Mouse (Mus musculus): ENCODE measurements at regions not wholly inside any gene's neighbourhood (a gene's known extent, or its start where the extent isn't known, plus 50 kb on each side); places are given as distances from the start of the nearest gene placed in this dataset.
"Not testable (repeated sequence)": the region's sequence is repeated elsewhere in the genome, so short reads cannot be mapped to it uniquely, and the experiment has no call there.

DNA sequence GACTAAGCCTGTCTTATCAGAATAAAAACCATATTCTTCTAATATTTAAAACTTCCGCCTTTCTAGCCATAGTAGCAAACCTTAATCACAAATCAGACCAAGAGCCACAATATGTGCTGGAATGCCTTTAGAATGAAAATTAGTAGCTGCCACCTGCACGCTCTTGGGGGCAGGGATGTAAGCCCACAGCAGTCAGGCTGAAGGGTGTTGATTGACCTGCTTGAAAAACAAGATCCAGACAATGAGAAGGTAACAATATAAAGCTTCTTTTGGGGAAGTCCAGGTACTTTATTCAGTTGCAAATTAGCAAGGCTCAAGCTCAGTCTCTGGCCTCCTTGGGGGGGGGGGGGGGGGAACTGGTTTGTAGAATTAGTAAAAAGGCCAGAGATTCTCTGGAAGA is 222.3 kb upstream of the Ell2 start:
- DNase-seq: not testable (repeated sequence)

DNA sequence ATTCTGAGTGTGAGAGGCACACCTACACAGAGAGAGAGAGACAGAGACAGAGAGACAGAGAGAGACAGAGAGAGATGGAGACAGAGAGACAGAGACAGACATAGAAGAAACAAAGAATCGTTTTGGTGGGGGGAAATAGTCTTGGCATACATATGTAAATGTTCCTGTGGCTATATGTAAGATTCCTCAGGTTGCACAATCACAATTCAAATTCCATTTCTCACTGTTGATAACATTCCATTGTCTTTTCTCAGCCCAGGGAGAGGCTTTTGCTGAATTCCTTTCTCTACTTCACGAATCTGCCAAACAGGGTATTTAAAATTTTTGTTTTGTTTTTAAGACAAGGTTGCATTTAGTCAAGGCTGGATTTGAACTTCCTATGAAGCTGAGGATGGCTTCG is 205.0 kb upstream of the Ell2 start:
- DNase-seq: no peak

DNA sequence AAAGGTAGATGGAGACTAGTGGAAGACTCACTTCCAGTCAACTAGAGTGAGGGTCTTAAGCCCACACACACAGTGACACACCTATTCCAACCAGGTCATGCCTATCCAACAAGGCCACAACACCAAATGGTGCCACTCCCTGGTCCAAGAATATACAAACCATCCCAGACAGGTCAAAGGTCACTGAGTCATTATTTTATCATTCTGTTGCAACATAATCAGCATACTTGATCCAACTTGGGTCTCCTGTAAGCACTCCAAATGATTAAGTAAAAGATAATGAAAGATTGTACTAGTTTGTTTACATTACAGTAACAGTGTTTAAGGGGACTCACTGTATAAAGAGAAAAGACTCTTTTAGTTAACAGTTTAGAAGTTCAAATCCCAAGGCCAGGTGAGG is 203.2 kb upstream of the Ell2 start:
- no peak for DNase-seq

DNA sequence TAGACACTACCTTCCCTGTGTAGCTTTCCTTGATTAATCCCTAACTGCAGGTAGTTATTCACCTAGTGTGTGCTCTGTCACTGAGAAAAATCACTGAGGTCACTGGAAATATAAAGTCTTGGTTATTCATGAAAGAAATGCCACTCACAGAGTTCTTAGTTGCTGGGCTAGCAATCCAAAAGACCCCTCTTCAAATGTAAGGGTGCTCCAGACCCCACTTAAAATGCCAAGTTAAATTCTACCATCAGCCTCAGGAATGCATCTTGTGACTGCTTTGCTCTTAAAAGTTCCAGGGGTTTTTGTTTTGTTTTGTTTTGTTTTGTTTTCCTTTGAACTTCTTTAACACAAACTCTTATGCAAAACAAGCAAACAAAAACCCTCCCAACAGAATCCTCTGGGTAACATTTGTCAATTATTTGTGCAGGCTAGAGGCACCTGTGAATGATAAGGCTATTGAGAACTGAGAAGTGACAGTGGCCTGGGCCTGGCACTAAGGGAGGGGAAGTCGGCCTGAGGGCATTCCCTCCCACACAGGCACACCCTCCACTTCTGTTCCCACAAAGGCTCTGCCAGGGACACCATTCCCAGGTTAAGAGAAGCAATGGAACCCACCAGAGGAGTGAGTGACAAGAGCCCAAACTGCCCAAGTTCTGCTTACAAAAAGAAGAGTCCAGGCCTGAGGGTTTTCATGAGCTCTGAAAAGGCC is 192.1 kb upstream of the Ell2 start:
- no peak for DNase-seq

DNA sequence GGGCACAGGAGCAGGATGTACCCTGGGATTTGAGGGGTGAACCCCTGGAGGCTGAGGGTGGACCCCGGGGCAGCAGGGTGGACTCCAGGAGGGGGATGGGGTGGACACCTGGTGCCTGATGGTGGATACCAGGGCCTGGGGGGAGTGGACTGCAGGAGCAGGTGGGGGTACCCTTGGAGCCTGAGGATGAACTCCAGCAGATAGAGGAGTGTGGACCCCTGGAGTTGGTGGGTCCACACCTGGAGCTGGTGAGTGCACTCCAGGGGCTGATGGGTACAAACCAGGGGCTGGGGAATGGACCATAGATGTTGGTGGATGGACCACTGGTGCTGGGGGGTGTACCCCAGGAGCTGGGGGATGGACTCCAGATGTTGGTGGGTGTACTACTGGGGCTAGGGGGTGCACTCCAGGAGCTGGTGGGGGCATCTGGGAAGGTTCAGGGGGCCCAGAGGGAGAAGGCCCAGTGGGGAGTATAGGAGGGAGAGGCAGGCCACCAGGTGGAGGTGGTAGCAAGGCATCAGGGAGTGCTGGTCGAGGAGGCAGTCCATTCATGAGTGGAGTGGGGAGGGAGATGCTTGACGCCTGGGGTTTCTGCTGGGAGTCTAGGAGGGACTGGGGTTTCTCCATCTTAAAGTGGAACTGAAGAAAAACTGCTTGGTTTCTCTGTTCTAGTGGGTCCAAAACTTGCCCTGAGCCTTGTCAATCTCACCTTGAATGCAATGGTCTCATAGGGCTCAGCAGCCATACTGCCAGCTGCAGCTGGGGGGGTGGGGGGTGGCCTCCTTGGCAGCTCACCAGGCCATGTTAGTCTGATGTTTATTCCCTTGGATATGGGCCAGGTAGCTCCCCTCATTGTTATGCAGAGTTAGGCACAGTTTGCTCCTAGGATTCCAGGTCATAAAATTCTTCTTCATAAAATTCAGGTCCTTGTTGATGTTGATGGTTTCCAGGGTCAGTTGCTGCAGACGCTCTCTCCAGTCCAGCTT is 183.0 kb upstream of the Ell2 start:
- DNase-seq: no peak

DNA sequence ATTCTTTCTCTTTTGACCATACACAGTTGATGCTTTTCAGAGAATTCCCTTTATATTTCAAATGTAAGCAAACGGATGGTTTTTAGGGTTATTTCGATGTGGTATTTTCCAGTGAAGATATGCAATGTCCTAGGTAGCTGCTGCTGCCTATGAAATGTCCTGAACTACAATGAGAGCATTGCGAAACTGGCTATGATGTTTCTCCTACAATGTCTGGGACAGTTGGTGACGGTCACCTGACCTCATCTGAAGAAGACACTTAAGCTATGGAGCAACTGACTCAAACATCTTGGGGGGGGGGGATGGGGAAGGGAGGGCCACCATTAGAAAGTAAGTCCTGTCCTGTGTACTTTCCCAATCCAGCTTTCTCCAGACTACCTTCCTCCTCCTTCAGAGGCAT is 182.1 kb upstream of the Ell2 start:
- DNase-seq: no peak

DNA sequence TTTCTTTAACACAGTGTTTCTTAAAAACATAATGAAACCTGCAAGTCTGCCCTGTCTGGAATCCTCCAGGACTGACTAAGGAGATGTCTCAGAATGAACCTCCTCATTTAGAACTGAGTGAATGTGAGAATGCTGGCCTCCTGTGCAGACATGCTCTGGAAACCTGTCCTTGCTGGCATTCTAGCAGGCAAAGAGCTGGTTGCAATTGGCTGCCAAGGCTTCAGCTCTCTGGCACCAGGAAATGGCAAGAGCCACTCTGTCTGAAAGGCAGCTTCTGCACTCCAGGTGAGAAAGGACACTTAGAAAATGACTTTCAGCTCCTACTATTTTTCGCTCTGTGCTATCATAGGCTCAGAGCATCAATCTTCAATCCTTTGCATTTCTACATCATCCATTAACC is 175.0 kb upstream of the Ell2 start:
- DNase-seq: no peak

DNA sequence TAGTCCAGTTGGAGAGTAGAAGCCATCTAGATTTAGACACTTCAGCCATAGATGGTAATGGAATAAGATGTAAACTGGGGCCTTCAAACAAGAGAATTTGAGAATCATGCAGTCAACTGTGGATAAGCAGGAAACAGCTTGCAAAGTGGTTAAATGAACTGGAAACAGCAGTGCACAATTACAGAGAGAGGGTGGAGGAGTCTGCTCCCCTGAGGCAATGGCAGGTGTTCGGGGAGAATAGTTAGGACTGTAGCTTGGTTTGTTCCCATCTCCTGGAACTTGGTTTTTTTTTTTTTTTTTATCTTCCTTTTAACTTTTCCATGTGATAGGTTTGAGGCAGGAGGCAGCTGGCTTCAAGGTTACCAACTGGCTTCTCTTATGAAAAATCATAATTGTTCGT is 165.1 kb upstream of the Ell2 start:
- DNase-seq: no peak

DNA sequence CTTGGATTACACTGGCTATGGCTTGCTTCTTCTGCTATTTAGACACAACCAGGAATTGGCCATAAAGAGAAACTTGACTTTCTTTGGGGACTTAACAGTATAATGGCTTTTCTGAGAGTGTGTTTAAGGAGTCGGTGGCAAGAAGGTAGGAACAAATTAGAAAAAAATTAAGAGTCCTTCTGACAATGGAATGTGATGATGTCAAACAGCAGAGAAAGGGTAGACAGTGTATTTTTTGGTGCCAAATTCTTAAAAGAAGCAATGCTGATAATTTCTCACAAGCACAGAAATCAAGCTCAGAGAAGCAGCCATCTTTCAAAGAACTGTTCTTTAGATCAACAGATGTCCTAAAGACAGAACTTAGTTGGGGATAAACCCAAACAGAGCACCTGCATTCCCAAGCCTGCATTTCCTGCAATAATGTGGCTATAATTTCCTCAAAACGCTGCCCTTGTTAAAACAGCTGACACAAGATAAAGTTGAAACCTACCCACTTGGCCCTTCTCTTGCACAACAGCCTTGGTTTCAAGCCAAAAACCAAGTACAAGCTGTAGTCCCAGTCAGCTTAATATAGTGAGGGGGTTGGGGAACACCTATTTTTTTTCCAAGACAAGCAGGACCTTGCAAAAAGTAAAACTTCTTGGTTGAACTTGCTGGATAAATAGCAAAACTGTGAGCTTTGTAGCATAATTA is 164.2 kb upstream of the Ell2 start:
- DNase-seq: peak; percentile 47 to 74

DNA sequence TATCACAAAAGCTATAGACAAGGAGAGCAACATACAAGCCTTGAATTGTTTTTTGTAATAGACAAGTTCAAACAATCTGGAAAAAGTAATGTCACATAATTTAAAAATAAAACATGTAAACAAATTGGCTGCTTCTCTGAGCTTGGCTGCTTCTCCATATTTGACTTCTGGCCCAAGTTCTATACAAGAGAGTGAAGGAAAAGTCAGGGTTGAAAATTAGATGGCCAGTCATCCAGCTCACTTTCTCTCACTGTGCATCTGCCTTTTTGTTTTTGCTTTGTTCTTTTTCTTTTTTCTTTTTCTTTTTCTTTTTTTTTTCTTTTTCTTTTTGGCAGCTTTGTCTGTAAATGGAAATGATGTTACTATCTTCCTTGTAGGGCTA is 163.6 kb upstream of the Ell2 start:
- DNase-seq: no peak

DNA sequence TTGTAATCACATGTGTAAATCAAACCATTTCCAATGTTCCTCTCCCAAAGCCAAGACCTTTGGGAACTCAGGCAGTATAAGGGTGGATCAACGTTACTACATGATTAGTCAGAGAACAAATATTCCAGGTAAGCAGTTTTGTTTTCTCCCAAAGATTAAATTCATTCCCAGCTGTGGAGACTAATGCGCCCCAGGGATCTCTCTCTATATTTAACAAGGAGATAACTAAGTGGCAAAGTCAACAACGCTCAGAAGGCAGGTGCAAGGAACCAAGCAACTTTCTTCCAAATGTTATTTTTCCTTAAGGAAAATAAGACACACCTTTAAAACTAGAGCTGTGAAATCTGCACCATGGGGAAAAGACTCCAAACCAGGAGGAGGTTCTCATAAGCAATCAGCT is 163.0 kb upstream of the Ell2 start:
- no peak for DNase-seq

DNA sequence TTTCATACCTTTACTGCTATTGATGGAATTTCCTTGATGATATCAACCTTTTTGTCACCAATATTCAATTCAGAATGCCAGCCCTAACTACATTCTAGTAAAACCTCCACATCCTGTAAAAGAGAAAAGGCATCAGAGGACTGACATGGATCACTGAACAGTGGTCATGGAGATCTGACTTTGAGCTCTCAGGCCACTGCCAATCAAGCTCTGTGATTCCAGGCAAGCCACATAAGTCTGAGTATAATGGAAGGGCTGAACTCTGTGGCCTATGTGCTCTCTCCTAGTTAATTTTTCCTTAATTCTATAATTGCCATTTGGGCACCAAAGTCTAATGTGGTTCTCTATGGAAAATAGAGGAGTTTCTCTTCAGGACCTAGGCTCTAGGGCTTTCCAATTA is 161.8 kb upstream of the Ell2 start:
- DNase-seq: peak; percentile 36 to 69

DNA sequence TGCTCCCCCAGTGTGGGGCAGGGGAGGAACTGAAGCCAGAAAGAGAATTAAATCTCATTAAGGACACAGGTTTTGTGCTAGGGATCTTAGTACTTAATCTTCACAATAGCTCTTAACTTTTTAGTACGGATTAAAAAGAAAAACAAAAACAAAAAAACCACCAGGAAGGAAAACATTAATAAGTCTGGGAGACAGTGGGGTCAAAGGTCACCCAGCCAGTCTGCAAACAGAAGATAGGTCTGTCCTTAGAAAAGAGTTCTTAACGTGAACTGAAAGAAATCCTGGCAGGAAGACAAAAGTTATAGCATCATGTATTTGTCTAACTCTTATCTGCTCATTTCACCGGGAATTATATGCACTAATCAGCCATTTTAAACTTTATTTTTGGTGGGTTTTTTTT is 158.8 kb upstream of the Ell2 start:
- DNase-seq: peak; percentile 12 to 57

DNA sequence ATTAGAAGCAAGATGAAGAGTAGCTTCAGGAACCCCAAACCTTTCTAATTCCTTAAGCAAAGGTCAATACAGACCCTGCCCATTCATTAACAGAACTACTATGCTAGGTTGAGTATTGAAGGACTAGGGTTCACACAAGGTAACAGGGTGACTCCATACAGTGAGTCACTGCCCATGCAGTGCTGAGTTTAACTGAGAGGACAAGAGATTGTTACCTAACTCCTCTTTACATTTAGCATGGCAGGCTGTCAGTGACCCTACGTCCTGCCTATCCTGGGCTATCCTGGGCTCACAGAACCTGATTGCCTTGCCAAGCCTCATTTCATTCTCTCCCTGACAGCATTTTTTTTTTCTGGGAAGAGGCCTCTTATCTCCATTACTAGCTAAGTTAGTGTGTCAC is 127.6 kb upstream of the Ell2 start:
- peak; percentile 2 for DNase-seq

DNA sequence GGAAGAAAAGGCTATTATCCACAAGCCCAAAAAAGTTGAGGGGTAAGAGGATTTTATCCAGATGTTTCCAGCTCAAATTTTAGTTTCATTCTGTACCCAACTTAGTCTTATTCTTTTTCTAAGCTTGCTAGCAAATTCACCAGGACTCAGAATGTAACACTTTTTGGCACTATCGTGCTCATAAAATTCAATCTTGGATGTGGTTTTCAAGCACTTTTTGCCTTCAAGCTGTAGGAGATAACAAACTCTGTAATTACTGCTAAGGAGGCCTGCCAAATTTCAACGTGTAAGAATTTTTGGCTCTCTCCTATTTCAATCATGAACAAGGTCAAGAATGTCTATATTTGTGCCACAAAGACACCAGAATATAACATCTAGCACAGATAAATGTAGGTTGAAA is 115.7 kb upstream of the Ell2 start:
- no peak for DNase-seq

DNA sequence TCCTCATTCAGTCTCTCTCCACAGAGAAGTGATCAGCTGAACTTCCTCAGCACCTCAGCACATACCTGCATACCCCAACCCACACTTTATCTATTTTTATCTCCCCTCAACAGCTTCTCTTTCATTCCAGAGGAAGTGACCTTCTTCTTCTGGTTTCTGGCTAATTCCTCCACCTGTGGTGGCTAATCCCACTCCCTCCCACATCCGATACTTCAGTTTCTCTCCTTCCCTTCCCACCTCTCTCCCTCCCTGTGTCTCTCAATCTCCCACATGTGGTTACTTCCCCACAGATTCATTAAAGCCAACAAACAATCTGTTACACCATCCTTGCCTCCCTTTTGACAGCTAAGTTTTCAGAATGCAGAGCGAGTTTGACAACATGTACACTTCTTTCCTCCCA is 109.7 kb upstream of the Ell2 start:
- no peak for DNase-seq

DNA sequence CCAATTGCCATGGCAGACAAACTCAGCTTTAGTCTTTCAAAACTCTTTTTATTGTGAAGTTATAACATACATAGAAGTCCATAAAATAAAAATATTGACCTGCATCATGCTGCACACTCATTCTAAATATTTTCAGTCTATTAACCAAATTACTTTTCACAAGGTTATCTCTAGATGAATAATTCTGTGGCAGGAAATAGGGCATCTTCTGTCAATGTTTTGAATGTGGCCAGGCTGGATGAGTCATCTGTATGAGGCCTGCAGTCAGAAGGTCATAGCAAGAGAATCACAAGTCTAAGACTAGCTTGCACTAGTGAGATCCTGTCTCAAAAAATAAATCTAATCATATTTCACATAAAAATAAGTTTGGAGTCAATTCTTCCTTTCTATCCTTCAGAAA is 108.4 kb upstream of the Ell2 start:
- no peak for DNase-seq

DNA sequence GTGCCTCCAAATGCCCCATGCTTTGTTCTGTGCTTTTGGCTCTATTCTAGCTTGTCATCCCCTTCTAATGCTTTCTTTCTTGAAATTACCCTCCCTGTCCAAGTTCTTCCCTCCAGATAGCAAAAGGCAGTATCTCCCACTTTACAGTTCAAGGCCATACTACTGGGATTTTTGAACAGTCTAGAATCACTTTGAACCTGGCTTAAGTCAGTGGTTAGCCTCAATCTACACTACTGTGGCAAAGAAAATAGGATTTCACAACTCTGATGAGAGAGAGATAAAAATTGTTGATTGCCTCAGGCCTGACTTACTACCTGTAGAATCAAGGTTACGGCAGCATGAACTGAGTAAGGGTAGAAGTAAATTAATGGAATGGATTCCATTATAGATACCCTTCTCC is 107.9 kb upstream of the Ell2 start:
- DNase-seq: no peak

DNA sequence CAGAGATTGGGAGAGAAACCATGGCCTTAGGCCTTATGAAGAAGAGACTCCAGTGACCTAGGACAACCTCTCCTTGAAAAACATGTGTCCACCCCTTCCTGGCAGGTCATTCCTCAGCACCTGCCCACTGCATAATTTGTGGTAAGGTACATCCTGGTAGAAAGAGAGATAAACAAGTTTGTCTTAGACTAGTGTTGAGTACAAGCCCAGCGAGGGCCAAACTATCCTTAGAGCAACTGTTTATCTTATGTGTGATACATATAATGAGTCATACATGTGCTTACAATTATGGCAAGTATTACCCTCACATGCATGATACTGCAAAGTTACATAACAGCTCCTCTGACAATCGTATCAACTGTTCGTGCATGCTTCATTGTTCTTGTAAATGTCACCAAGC is 83.3 kb upstream of the Ell2 start:
- no peak for DNase-seq

DNA sequence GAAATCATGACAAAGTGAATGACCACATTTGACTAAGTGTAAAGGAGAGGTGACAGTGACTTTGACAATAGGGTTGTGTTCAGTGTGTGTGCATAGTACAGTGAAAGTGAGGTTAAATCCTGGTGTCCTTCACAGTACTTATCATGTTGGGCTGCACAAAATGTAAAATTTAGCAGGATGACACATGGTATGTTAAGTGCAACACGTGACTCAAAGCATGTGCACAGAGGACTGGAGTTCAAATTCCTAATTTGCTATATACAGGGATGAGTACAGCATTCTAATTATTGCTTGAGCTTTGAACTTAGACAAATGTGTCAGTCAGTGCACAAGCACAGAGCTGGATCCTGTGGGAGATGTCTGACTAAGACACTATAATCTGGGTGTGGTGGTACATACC is 79.2 kb upstream of the Ell2 start:
- DNase-seq: no peak

DNA sequence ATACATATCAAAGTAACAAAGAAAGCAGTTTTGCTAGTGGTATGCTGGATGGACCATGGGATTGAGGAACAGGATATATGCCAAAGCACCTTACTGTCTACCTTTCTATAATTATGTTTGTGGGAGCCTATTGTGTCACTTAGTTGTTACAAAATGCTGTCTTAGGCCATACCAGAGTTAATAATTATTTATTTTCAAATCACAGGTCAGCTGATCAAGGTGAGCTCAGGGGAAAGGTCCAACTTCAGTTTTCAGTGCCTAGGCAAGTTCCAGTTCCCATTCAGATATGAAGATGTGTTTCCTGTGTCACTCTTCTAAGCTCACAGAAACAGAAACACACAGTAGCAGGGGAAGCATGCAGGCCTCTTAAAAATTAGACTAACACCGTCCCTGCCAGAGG is 75.5 kb upstream of the Ell2 start:
- no peak for DNase-seq

DNA sequence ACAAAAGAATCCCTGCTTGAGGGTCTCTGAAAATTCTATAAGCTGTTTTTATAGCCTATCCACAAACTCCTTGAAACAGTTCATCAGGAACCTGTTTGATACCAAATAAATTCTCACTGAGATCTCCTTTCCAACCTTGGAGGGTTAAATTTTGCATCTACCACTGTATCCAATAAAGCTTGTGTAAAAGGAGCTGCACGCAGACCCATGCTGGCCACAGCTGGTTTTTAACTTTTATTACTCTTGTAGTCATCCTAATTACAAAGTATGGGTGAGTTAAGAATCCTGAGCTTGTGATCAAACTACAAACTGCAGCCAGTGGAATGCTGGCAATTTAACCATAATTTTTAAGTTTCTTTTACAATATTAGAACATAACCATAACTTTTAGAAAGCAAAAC is 59.0 kb upstream of the Ell2 start:
- no peak for DNase-seq

DNA sequence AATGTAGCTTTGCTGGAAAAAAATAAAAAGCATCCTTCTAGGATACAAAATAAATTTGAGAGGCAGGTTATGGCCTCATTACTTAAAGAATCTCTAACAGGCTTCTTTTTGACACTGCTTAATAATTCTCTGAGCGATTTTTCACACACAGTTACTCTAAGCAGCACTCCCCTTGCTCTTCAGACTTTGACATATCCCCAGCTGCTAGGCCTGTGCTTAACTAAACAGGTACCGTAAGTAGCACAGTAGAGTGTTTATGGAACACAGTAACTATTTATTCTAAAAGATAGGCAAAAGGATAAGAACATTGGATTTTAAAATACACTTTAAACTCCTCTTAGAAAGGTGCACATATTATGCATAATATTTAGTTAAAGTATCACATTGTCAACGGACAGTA is 54.6 kb upstream of the Ell2 start:
- peak in 1 of 2 experiments; percentile 17 for DNase-seq

DNA sequence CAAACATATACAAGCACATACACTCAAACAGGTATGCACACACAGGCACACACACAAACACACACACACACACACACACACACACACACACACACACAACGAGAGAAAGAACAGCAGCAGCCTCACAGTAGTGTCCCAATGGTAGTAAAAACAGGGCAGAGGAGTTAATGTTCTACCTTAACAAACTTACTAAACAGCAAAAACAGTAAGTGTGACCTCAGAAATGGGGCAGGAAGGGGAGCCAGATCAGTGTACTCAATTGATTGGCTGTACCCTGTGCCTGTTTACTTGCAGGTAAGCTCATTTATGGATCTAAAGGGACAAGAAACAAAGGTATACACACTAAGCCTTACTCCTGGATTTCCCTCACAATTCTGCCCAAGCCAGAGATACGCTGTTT is 53.6 kb upstream of the Ell2 start:
- peak; percentile 24 to 54 for DNase-seq

All from kidney, adult 8-10 months (tissue).